8 mouse cellular contexts compared by ENCODE assay signal in genomic region chr12:27341871-27342690, GRCm38 (mm10). TPM values are rescaled to one million over a fixed set of nuclear protein-coding genes. Genes with fewer than 3 reads are reported as not detected.
A peak's percentile ranks its signal among the peaks of the same experiment; 100 is the strongest.
DNase-seq lines count a peak whose midpoint lies in the region; ATAC-seq and TF ChIP-seq lines count a peak whose summit lies in the region.

Gene Sox11 (minus strand): TSS chr12:27342574.

- intact Hi-C loops in gastrocnemius, postnatal 14 days (cut with DNase I; ENCODE audit: low total_unique reads), result no loop called here

- H3K27ac ChIP-seq in kidney, embryonic 16.5 days (ENCODE audit: low read length), result peak within 1 kb of the TSS; percentile 95
- H3K27ac ChIP-seq in limb, embryonic 15.5 days, result peak within 1 kb of the TSS; percentile 97
- peak within 1 kb of the TSS; percentile 100 for H3K27ac ChIP-seq in neural tube, embryonic 13.5 days (replicated peaks)

- ATAC-seq in kidney, embryonic 16.5 days (ENCODE audit: low FRiP score, low TSS enrichment), result peak; percentile 64
- ATAC-seq in limb, embryonic 15.5 days (ENCODE audit: insufficient number of reproducible peaks, low FRiP score, low TSS enrichment, low read depth), result peak; percentile 22; the same call in 1 of the 2 replicates
- ATAC-seq in neural tube, embryonic 13.5 days (ENCODE audit: low read depth), result peak; percentile 44

- TF ChIP-seq CTCF in brain, embryonic 14.5 days (IDR thresholded peaks at IDR 0.05; ENCODE audit: borderline replicate concordance, extremely low read depth, insufficient read depth, insufficient read length), result no peak

- no peaks in the 10 kb centered on the region for H3K27me3 ChIP-seq in kidney, embryonic 16.5 days (ENCODE audit: insufficient read depth, low read length)
- no peaks in the 10 kb centered on the region for H3K27me3 ChIP-seq in limb, embryonic 15.5 days
- no peaks in the 10 kb centered on the region for H3K27me3 ChIP-seq in neural tube, embryonic 13.5 days

- no peaks in the 10 kb centered on the region for H3K36me3 ChIP-seq in kidney, embryonic 16.5 days (ENCODE audit: insufficient read depth, low read length)
- H3K36me3 ChIP-seq in limb, embryonic 15.5 days, result no peaks in the 10 kb centered on the region
- H3K36me3 ChIP-seq in neural tube, embryonic 13.5 days, result no peaks in the 10 kb centered on the region

- H3K9ac ChIP-seq in kidney, embryonic 16.5 days (replicated peaks; ENCODE audit: low read length), result peak within 1 kb of the TSS; percentile 91
- peak within 1 kb of the TSS; percentile 80 for H3K9ac ChIP-seq in limb, embryonic 15.5 days
- peak within 1 kb of the TSS; percentile 100 for H3K9ac ChIP-seq in neural tube, embryonic 13.5 days

- H3K9me3 ChIP-seq in kidney, embryonic 16.5 days (ENCODE audit: low read length), result no peaks in the 10 kb centered on the region
- no peaks in the 10 kb centered on the region for H3K9me3 ChIP-seq in limb, embryonic 15.5 days
- no peaks in the 10 kb centered on the region for H3K9me3 ChIP-seq in neural tube, embryonic 13.5 days

- under 1% methylated on average over 77 of the region's 95 CpGs for WGBS in kidney, embryonic 16.5 days
- WGBS in limb, embryonic 15.5 days, result under 1% methylated on average over 80 of the region's 95 CpGs
- under 1% methylated on average over 77 of the region's 95 CpGs for WGBS in neural tube, embryonic 13.5 days

- peak; percentile 5 for DNase-seq in cerebellum, adult 9-11 months
- no peak for DNase-seq in cerebellum, adult 8-10 months
- peak; percentile 87 for DNase-seq in brain, embryonic 14.5 days (ENCODE audit: low read depth)
- DNase-seq in gastrocnemius, postnatal 14 days, result peak; percentile 48
- no peak for DNase-seq in spleen, adult 12 weeks (ENCODE audit: low spot score)

- peaks cover 13% of the 10 kb centered on the region for H3K4me1 ChIP-seq in kidney, embryonic 16.5 days (ENCODE audit: insufficient read depth, low read length)
- H3K4me1 ChIP-seq in limb, embryonic 15.5 days, result 0 out of 2 replicates have a peak, but pooled peaks cover 6% of the 10 kb centered on the region
- peaks cover 23% of the 10 kb centered on the region for H3K4me1 ChIP-seq in neural tube, embryonic 13.5 days (replicated peaks)

- H3K4me3 ChIP-seq in kidney, embryonic 16.5 days (ENCODE audit: low read length), result peak within 1 kb of the TSS; percentile 90
- H3K4me3 ChIP-seq in limb, embryonic 15.5 days, result peak within 1 kb of the TSS; percentile 81
- peak within 1 kb of the TSS; percentile 100 for H3K4me3 ChIP-seq in neural tube, embryonic 13.5 days

- peak; percentile 46; the same call in 1 of the 2 replicates for TF ChIP-seq POLR2A in brain, embryonic 14.5 days (IDR thresholded peaks at IDR 0.05; ENCODE audit: borderline replicate concordance, extremely low read depth, insufficient read depth, insufficient read length, poor library complexity, severe bottlenecking)

- peak within 1 kb of the TSS; percentile 61 for H3K4me2 ChIP-seq in kidney, embryonic 16.5 days (replicated peaks; ENCODE audit: low read depth, low read length)
- peak within 1 kb of the TSS; percentile 80 for H3K4me2 ChIP-seq in limb, embryonic 15.5 days
- peak within 1 kb of the TSS; percentile 65 for H3K4me2 ChIP-seq in neural tube, embryonic 13.5 days

RNA-seq across cellular contexts. Expression of gene Sox11, which starts in this region (rescaled TPM):
- 238 and 273 TPM in 2 replicates for polyA plus RNA-seq in brain, embryonic 14.5 days (2012; rRNA removed)
- 1 to 10 TPM; 1.4 to 2.2 TPM for total RNA-seq in gastrocnemius, postnatal 14 days (2021)
- polyA plus RNA-seq in kidney, embryonic 16.5 days (2015; fragmentation: Nextera tagmentation; extraction: Ambion mirVana), result 60.2 and 68.5 TPM in 2 replicates
- 59.0 and 68.9 TPM in 2 replicates for polyA plus RNA-seq in limb, embryonic 15.5 days (2015; fragmentation: Nextera tagmentation; extraction: Ambion mirVana)
- 512 and 534 TPM in 2 replicates for polyA plus RNA-seq in neural tube, embryonic 13.5 days (2015; fragmentation: Nextera tagmentation; extraction: Ambion mirVana)

Comparison
In these comparisons a context has a peak if more than half of its experiments do, and no peak if none do; other contexts are left out.
1. DNase-seq: peak in cerebellum, adult 9-11 months (single experiment), brain, embryonic 14.5 days (single experiment) and gastrocnemius, postnatal 14 days (single experiment); none in cerebellum, adult 8-10 months (single experiment) and spleen, adult 12 weeks (single experiment).
2. Peak in every context shown above with its lines, with median percentiles within 50 percentile points of each other: ATAC-seq, H3K27ac ChIP-seq, H3K4me2 ChIP-seq, H3K4me3 ChIP-seq and H3K9ac ChIP-seq.